Mouse (Mus musculus) gastrocnemius, adult 2 months (tissue): ENCODE measurements at regions not wholly inside any gene's neighbourhood (a gene's known extent, or its start where the extent isn't known, plus 50 kb on each side); places are given as distances from the start of the nearest gene placed in this dataset.

ENCODE experiments used
- DNase-seq: peaks from one replicate; pipeline ENCODE4 v3.0.0; 2022
- H3K27ac ChIP-seq: fragments of 200-600 bp; 2 replicates; pipeline ENCODE4 v1.8.1; 2022; ENCODE audit warnings: mild to moderate bottlenecking
- H3K4me3 ChIP-seq: fragments of 200-600 bp; 2 replicates; pipeline ENCODE4 v1.8.1; 2022; ENCODE audit warnings: mild to moderate bottlenecking, moderate library complexity
- CTCF ChIP-seq: fragments of 200-600 bp; IDR thresholded peaks from 2 replicates; pipeline ENCODE4 v1.8.1; 2022; ENCODE audit warnings: antibody characterized with exemption, mild to moderate bottlenecking, moderate library complexity
- intact Hi-C: fragments of 180-260 bp; cut with DNase I; formaldehyde crosslinking; loops from one replicate; pipeline ENCODE4 v1.15.1; 2025

GRCm38 (mm10) chr5:105983131-105983530 lies 106.8 kb downstream of the Zfp326 start:
- no peak overlapping the region for H3K27ac ChIP-seq
- no peak for TF ChIP-seq CTCF
- intact Hi-C loops: no loop called here
- no peak overlapping the region for H3K4me3 ChIP-seq
- DNase-seq: no peak

DNA sequence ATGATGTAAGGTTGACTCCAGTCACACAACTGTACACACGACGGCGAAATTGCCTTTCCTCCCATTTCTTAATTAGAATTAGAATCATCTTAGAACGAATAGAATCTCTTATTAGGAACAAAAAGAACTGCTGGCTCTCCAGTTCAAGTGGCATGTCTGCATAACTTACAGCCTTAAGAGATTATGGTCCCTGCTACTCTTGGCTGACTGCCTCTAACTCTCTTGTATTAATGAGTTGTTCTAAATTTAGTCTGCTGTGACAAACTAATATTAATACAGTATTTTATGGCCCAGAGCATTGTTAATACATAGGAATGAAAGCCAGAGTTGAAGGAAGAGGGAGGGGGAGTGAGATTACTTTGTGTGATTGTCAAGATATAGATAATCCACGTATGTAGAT lies 100.4 kb downstream of the Zfp326 start:
- Histone ChIP-seq H3K27ac (no peak overlapping the region), H3K4me3 (no peak overlapping the region)
- DNase-seq: no peak
- intact Hi-C loops: no loop called here
- no peak for TF ChIP-seq CTCF

- TF ChIP-seq CTCF: no peak
- DNase-seq: no peak
- Histone ChIP-seq H3K4me3 (peak overlapping the region; percentile 57), H3K27ac (peak overlapping the region; percentile 31)
- intact Hi-C loops: no loop called here
Measured at GRCm38 (mm10) chr5:105976076-105976475, 99.7 kb downstream of the Zfp326 start.

DNA sequence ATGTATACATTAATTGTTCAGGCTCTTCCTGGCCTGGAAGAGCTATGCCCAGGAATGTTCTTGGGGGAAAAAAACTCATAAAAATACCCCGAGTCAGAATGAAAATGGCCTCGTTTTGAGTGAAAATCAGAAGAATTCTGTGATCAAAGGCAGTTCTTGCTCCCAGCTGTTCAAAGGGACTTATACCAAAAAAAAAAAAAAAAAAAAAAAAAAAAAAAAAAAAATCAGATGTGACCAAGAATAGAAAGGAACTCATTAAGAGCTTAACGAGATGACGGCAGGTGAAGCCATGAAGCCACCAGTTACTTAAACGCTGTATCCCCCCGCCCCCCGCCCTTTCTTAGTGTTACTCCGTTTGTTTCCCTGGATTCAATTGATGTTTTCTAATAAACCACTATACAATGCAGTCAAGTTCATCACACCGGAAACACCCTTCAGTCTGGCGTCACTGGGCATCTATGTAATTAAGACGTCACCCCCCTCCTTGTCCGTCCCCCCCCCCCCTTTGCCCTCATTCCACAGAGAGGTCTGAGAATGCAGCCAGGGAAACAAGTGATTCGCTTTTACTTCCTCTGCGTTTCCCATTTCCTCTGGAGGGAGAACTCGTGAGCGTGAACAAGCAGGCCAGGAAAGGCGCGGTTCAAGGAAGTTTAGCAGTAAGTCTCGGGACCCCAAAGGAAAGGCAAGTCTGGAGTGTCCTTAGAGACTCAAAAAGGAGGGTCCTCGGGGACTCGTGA lies 99.1 kb downstream of the Zfp326 start:
- Histone ChIP-seq H3K4me3 (peak overlapping the region; percentile 57), H3K27ac (peak overlapping the region; percentile 31)
- intact Hi-C loops: no loop called here
- TF ChIP-seq CTCF: no peak
- no peak for DNase-seq

- no peak for TF ChIP-seq CTCF
- intact Hi-C loops: no loop called here
- DNase-seq: no peak
- no peak overlapping the region for H3K27ac ChIP-seq
- H3K4me3 ChIP-seq: no peak overlapping the region
Measured at GRCm38 (mm10) chr5:105974576-105975177, 98.3 kb downstream of the Zfp326 start.
